Mouse (Mus musculus) heart, adult 2 months (tissue): Measurements from ENCODE around the gene Plcl2.

Experiments
- CTCF ChIP-seq: fragments of 200-600 bp; IDR thresholded peaks from 2 replicates; pipeline ENCODE4 v1.8.1; 2022; ENCODE audit warnings: antibody characterized with exemption, mild to moderate bottlenecking, moderate library complexity
- POLR2A ChIP-seq: fragments of 200-500 bp; IDR thresholded peaks from 2 replicates; pipeline ENCODE4 v1.6.1; 2011; ENCODE audit warnings: mild to moderate bottlenecking, low read depth, low read length, control low read depth; ENCODE audit not compliant: insufficient read depth

- TF ChIP-seq POLR2A, result no peak
- no peak for TF ChIP-seq CTCF
These were observed 41.8 kb upstream of the Plcl2 start for GRCm38 (mm10) chr17:50467438-50467837.
